Mouse (Mus musculus): Measurements from ENCODE around the gene Igdcc3. TPM values are rescaled to one million over a fixed set of nuclear protein-coding genes. Genes with fewer than 3 reads are reported as not detected.

Igdcc3 gene
- polyA plus RNA-seq, 1 experiment from 2014 or later: 13.8 TPM

GRCm38 (mm10) chr9:65188599-65188998 is 47.6 kb downstream of the Igdcc3 start:
- Histone ChIP-seq H3K27me3 (no peaks in the 10 kb centered on the region), H3K27ac (no peak overlapping the region), H3K36me3 (peaks cover 25% of the 10 kb centered on the region), H3K4me3 (no peak overlapping the region), H3K4me1 (replicated peaks) (peaks cover 23% of the 10 kb centered on the region), H3K4me2 (no peak overlapping the region), H3K9me3 (no peaks in the 10 kb centered on the region), H3K9ac (no peak overlapping the region)
- 5% methylated on average over 3 of the region's 3 CpGs for WGBS
- ATAC-seq (ENCODE audit: low FRiP score): peak; percentile 59; the same call in 1 of the 2 replicates

- no peaks in the 10 kb centered on the region for H3K27me3 ChIP-seq
- peaks cover 28% of the 10 kb centered on the region for H3K4me1 ChIP-seq (replicated peaks)
- H3K9ac ChIP-seq: no peak overlapping the region
- 38% methylated on average over 7 of the region's 7 CpGs for WGBS
- no peak overlapping the region for H3K27ac ChIP-seq
- no peak for ATAC-seq (ENCODE audit: low FRiP score)
- H3K4me3 ChIP-seq: no peak overlapping the region
- H3K36me3 ChIP-seq: peaks cover 10% of the 10 kb centered on the region
- H3K4me2 ChIP-seq: no peak overlapping the region
- no peaks in the 10 kb centered on the region for H3K9me3 ChIP-seq
These were observed 49.3 kb downstream of the Igdcc3 start for GRCm38 (mm10) chr9:65190306-65190705.

GRCm38 (mm10) chr9:65191389-65191754 is 50.4 kb downstream of the Igdcc3 start:
- ATAC-seq (ENCODE audit: low FRiP score): no peak
- no peak overlapping the region for H3K27ac ChIP-seq

GRCm38 (mm10) chr9:65191755-65192469 is 50.9 kb downstream of the Igdcc3 start:
- WGBS: 12% methylated on average over 8 of the region's 8 CpGs
- Histone ChIP-seq H3K9me3 (no peaks in the 10 kb centered on the region), H3K36me3 (no peaks in the 10 kb centered on the region), H3K4me1 (replicated peaks) (peaks cover 38% of the 10 kb centered on the region), H3K9ac (peak overlapping the region; percentile 53; the same call in 1 of the 2 replicates), H3K4me2 (no peak overlapping the region), H3K27ac (0 out of 2 replicates have a peak overlapping the region, but pooled peaks have one; percentile 23), H3K4me3 (no peak overlapping the region), H3K27me3 (no peaks in the 10 kb centered on the region)
- no peak for ATAC-seq (ENCODE audit: low FRiP score)

More at GRCm38 (mm10) chr9:65191389-65191754, 50.4 kb downstream of the Igdcc3 start:
- peak overlapping the region; percentile 53; the same call in 1 of the 2 replicates for H3K9ac ChIP-seq
- 25% methylated on average over 2 of the region's 2 CpGs for WGBS
- H3K4me2 ChIP-seq: no peak overlapping the region
- H3K4me3 ChIP-seq: no peak overlapping the region
- H3K27me3 ChIP-seq: no peaks in the 10 kb centered on the region
- no peaks in the 10 kb centered on the region for H3K9me3 ChIP-seq
- H3K36me3 ChIP-seq: no peaks in the 10 kb centered on the region
- H3K4me1 ChIP-seq (replicated peaks): peaks cover 38% of the 10 kb centered on the region

- 68% methylated on average over 12 of the region's 12 CpGs for WGBS
- Histone ChIP-seq H3K27me3 (no peaks in the 10 kb centered on the region), H3K4me2 (no peak overlapping the region), H3K9me3 (no peaks in the 10 kb centered on the region), H3K9ac (no peak overlapping the region), H3K27ac (no peak overlapping the region), H3K4me1 (replicated peaks) (peaks cover 42% of the 10 kb centered on the region), H3K36me3 (no peaks in the 10 kb centered on the region), H3K4me3 (no peak overlapping the region)
- ATAC-seq (ENCODE audit: low FRiP score): no peak
These were observed 52.2 kb downstream of the Igdcc3 start for GRCm38 (mm10) chr9:65193214-65193613.

- no peaks in the 10 kb centered on the region for H3K9me3 ChIP-seq
- H3K36me3 ChIP-seq: no peaks in the 10 kb centered on the region
- H3K9ac ChIP-seq: peak within 1 kb of the TSS; percentile 58
- H3K4me1 ChIP-seq (replicated peaks): peaks cover 42% of the 10 kb centered on the region
- no peak within 1 kb of the TSS; the same call in 1 of the 2 replicates for H3K4me2 ChIP-seq
- H3K27ac ChIP-seq: peak within 1 kb of the TSS; percentile 86
- ATAC-seq (ENCODE audit: low FRiP score): no peak
- no peak within 1 kb of the TSS for H3K4me3 ChIP-seq
- WGBS: 83% methylated on average over 4 of the region's 4 CpGs
- no peaks in the 10 kb centered on the region for H3K27me3 ChIP-seq
These were observed 54.1 kb downstream of the Igdcc3 start, which contains the start of gene Parp16 for GRCm38 (mm10) chr9:65195053-65195452. Parp16 (plus strand) TSS chr9:65195353.

GRCm38 (mm10) chr9:65195621-65195981 is 54.6 kb downstream of the Igdcc3 start:
- Histone ChIP-seq H3K4me3 (no peak overlapping the region), H3K4me2 (no peak overlapping the region; the same call in 1 of the 2 replicates), H3K9ac (peak overlapping the region; percentile 58)

GRCm38 (mm10) chr9:65195982-65196737 is 55.2 kb downstream of the Igdcc3 start:
- Histone ChIP-seq H3K4me1 (replicated peaks) (peaks cover 31% of the 10 kb centered on the region), H3K9ac (peak overlapping the region; percentile 58), H3K9me3 (no peaks in the 10 kb centered on the region), H3K4me2 (peak overlapping the region; percentile 39), H3K36me3 (no peaks in the 10 kb centered on the region), H3K27me3 (no peaks in the 10 kb centered on the region), H3K4me3 (peak overlapping the region; percentile 14; the same call in 1 of the 2 replicates), H3K27ac (peak overlapping the region; percentile 86)
- ATAC-seq (ENCODE audit: low FRiP score): peak; percentile 84
- 5% methylated on average over 9 of the region's 9 CpGs for WGBS

More at GRCm38 (mm10) chr9:65195621-65195981, 54.6 kb downstream of the Igdcc3 start:
- no peaks in the 10 kb centered on the region for H3K36me3 ChIP-seq
- no peak for ATAC-seq (ENCODE audit: low FRiP score)
- 41% methylated on average over 8 of the region's 8 CpGs for WGBS
- no peaks in the 10 kb centered on the region for H3K27me3 ChIP-seq
- H3K9me3 ChIP-seq: no peaks in the 10 kb centered on the region
- peak overlapping the region; percentile 86 for H3K27ac ChIP-seq
- peaks cover 37% of the 10 kb centered on the region for H3K4me1 ChIP-seq (replicated peaks)

- peaks cover 23% of the 10 kb centered on the region for H3K4me1 ChIP-seq (replicated peaks)
- peak overlapping the region; percentile 86 for H3K27ac ChIP-seq
- H3K27me3 ChIP-seq: no peaks in the 10 kb centered on the region
- peak; percentile 67 for ATAC-seq (ENCODE audit: low FRiP score)
- H3K4me3 ChIP-seq: peak overlapping the region; percentile 14; the same call in 1 of the 2 replicates
- H3K4me2 ChIP-seq: peak overlapping the region; percentile 39
- no peaks in the 10 kb centered on the region for H3K36me3 ChIP-seq
- WGBS: 22% methylated on average over 26 of the region's 26 CpGs
- no peaks in the 10 kb centered on the region for H3K9me3 ChIP-seq
- H3K9ac ChIP-seq: peak overlapping the region; percentile 58; the same call in 1 of the 2 replicates
These were observed 56.0 kb downstream of the Igdcc3 start for GRCm38 (mm10) chr9:65196738-65197569.

- 88% methylated on average over 6 of the region's 6 CpGs for WGBS
- Histone ChIP-seq H3K27ac (no peak overlapping the region), H3K9ac (no peak overlapping the region), H3K36me3 (no peaks in the 10 kb centered on the region), H3K9me3 (no peaks in the 10 kb centered on the region), H3K4me3 (no peak overlapping the region), H3K4me2 (no peak overlapping the region), H3K27me3 (no peaks in the 10 kb centered on the region), H3K4me1 (replicated peaks) (peaks cover 19% of the 10 kb centered on the region)
- no peak for ATAC-seq (ENCODE audit: low FRiP score)
These were observed 56.8 kb downstream of the Igdcc3 start for GRCm38 (mm10) chr9:65197826-65198225.

- Histone ChIP-seq H3K4me2 (no peak overlapping the region), H3K27me3 (no peaks in the 10 kb centered on the region), H3K36me3 (no peaks in the 10 kb centered on the region), H3K27ac (no peak overlapping the region), H3K9me3 (no peaks in the 10 kb centered on the region), H3K9ac (no peak overlapping the region), H3K4me1 (replicated peaks) (peaks cover 19% of the 10 kb centered on the region), H3K4me3 (no peak overlapping the region)
- WGBS: 53% methylated on average over 7 of the region's 7 CpGs
- no peak for ATAC-seq (ENCODE audit: low FRiP score)
These were observed 58.7 kb downstream of the Igdcc3 start for GRCm38 (mm10) chr9:65199723-65200122.

- Histone ChIP-seq H3K27ac (no peak overlapping the region), H3K4me2 (no peak overlapping the region), H3K9me3 (no peaks in the 10 kb centered on the region), H3K4me1 (replicated peaks) (peaks cover 11% of the 10 kb centered on the region), H3K4me3 (no peak overlapping the region), H3K9ac (no peak overlapping the region), H3K27me3 (no peaks in the 10 kb centered on the region), H3K36me3 (no peaks in the 10 kb centered on the region)
- no peak for ATAC-seq (ENCODE audit: low FRiP score)
- WGBS: 70% methylated on average over 1 of the region's 1 CpGs
These were observed 59.6 kb downstream of the Igdcc3 start for GRCm38 (mm10) chr9:65200606-65201005.

All from hindbrain, embryonic 13.5 days (tissue).